Mouse (Mus musculus): Measurements from ENCODE around the gene Slco2a1.

Slco2a1 gene

GRCm38 (mm10) chr9:102988462-102988861 is at the start of gene Slco2a1:
Slco2a1 (plus strand) TSS chr9:102988712.
- DNase-seq (ENCODE audit: low read depth): no peak

DNA sequence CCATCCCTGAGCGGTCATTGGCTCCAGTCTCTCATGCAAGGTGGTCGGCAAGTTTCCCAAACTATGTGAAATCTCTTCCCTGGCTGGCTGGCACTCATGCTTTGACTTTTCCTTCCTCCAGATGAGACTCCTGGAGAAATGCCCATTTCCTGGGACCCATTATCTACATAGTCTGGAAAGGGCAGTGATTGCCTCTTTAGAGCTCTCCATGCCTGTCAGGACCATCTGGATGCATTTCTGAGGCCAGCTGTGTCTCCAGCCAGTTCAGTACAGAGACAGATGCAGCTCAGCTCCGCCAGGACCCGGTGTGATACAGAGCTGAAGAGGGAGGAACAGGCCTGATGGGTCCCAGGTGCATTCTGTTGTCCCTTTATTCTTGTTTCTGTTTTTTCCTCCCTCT is 46.3 kb upstream of the Slco2a1 start:
- DNase-seq (ENCODE audit: low read depth): no peak

DNA sequence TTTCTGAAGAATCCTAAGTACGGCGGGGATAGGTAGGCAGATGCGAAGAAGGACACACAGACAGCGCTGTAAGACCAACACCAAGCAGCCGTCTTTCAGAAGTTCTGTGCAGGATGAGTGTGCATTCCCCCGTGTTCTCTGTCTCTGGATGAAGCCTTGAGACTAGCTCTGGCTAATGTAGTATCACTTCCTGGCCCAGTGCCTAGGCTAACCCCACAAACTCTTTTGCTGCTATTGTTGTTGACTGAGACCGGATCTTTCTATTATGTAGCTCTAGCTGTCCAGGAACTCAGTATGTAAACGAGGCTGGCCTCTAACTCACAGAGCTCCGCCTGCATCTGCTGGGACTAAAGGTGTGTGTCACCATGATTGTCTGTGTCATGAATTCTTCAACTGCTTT is 43.6 kb upstream of the Slco2a1 start:
- DNase-seq (ENCODE audit: low read depth): no peak

DNA sequence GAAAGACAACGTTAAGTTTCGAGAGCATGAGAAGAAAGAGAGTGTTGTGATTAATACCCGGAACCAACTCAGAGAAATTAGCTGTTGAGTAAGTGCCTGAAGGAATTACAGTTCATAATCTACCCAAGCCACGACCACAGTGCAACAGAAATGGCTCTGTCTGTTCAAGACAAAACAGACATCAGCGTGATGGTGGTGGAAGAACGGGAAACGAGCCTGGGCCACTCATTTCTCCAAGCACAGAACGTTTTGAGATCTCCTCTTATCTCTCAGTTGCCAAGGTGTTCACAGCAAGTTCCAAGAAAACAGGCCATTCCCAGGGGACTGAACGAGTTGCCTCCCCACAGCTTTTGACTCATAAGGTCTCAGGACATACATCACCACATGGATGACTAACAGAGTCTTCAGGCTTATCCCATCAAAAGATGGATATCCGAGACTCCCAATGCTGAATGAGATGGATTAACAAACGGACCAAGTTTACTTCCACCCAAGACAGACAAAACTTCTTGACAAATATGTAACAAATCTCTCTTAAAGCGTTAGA is 42.0 kb upstream of the Slco2a1 start:
- no peak for DNase-seq (ENCODE audit: low read depth)

DNA sequence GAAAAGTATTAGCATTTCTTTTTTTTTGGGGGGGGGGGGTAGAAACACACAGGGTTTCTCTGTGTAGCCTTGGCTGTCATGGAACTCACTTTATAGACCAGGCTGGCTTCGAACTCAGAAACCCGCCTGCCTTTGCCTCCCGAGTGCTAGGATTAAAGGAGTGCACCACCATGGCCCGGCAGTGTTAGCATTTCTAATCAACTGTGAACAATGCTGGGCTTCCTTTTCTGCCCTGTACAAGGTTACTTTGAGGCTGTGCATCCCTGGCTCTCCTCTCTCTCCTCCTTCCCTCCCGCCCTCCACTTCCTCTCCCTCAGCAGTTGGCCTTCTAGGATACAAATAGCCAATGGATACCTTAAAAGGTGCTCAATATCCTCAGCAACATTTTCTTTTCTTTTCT is 39.8 kb upstream of the Slco2a1 start:
- DNase-seq (ENCODE audit: low read depth): no peak

- no peak for DNase-seq (ENCODE audit: low read depth)
These were observed 37.2 kb upstream of the Slco2a1 start for GRCm38 (mm10) chr9:102951091-102951994.

GRCm38 (mm10) chr9:102955866-102956265 is 32.6 kb upstream of the Slco2a1 start:
- no peak for DNase-seq (ENCODE audit: low read depth)

- DNase-seq (ENCODE audit: low read depth): no peak
These were observed 29.8 kb upstream of the Slco2a1 start for GRCm38 (mm10) chr9:102958703-102959102.

DNA sequence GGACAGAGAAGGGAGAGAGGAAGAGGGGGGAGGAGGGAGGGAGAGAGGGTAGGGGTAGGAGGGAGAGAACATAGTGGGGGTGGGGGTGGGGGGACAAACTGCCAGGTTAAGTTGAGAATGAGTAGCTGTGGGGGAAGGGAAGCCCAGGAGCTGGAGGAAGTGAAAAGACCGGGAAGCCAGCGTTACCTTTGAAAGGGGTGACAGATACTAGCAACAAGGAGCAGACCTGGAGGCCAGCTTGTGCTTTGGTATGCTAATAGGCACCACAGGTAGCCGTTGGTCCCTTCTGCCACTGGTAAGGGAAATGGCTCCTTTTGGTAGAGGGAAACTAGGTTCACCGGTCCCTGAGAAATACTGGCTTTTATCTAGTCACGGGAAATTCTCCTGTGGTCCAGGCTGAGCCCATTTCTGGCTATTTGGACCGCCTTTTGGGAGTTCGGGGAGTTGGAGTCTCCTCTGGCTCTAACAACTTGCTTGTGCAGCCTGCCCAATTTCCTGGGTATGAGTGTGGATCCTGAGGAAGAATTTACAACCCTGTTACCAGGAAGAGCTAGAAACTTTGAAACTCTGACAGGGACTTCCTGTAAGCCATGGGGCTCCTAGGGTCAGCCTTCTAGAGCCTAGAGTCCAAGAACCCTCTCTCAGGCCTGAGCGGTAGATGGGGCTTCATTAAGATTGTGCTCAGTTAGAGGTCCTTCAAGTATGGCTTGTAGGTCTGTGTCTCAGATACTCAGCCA is 27.0 kb upstream of the Slco2a1 start:
- DNase-seq (ENCODE audit: low read depth): no peak

GRCm38 (mm10) chr9:102962093-102962788 is 26.3 kb upstream of the Slco2a1 start:
- no peak for DNase-seq (ENCODE audit: low read depth)

DNA sequence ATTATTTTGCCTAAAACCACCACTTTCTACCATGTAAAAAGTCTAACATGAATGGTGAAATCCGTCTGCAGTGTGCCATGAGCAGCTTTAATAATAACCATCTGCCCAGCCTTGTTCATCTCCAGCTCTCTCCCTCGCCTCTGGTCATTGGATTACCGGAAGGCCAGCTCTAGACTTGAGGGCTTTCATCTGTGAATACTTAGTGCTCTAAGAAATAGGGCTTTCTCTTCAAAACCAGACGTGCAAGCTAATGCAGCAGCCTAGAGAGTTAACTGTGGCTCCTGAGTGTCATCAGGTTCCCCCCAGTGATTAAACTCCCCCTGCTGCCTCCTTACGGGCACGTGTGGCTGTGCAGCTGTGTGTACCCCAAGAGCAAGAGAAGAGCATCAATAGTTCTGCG is 25.2 kb upstream of the Slco2a1 start:
- no peak for DNase-seq (ENCODE audit: low read depth)

DNA sequence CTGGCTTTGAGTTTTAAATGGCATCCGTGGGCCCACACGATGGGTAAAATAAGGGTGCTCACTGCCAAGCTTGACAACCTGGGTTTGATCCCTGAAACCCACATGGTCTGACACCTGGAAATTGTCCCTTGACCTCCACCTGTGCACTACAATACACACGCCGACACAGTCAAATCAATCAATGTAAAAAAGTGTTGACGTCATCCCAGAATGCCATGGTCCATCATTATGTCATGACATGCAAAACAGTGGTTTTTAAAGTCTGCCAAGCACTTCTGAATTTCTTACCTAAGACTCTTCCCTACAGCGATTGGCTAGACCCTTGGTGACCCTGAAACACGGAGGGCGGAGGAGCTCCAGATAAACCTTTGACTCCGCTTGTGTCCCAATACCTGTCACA is 23.9 kb upstream of the Slco2a1 start:
- DNase-seq (ENCODE audit: low read depth): no peak

- no peak for DNase-seq (ENCODE audit: low read depth)
These were observed 16.0 kb upstream of the Slco2a1 start for GRCm38 (mm10) chr9:102972393-102973050.

DNA sequence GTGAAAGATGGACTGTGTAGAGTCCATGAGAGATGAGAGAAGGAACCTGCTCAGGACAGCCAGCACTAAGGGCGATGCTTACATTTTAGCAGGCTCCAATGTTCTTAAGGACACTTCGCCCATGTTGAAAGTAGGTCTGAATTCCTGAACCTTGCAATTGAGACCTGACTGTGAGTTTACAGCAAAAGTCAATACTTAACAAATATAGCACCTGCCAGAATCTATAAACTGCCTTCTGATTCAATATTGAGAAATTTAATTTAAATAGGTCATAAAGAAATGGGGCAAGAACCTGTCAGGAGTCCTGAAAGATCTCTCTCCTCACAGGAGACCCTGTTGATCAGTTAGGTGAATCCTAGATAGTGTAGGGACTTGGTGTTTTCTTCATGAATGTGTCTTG is 12.6 kb upstream of the Slco2a1 start:
- DNase-seq (ENCODE audit: low read depth): no peak

DNA sequence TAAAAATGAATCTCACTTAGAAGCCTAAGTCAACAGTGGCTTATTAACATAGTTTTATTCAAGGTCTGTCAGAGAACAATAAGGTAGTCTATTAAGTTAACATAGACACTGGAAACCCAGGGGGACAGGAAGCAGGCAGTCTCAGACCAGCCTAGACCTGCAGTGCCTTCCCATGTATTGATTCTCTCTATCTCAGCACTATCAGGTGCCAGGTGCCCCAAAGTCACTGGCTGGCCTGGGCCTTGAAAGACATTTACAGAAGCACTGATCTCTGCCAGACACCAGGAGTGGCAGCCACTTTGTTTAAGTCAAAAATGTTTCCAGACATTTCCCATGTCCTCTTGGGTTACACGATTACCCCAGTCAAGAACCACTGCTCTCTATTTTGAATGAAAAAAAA is 11.4 kb upstream of the Slco2a1 start:
- no peak for DNase-seq (ENCODE audit: low read depth)

DNA sequence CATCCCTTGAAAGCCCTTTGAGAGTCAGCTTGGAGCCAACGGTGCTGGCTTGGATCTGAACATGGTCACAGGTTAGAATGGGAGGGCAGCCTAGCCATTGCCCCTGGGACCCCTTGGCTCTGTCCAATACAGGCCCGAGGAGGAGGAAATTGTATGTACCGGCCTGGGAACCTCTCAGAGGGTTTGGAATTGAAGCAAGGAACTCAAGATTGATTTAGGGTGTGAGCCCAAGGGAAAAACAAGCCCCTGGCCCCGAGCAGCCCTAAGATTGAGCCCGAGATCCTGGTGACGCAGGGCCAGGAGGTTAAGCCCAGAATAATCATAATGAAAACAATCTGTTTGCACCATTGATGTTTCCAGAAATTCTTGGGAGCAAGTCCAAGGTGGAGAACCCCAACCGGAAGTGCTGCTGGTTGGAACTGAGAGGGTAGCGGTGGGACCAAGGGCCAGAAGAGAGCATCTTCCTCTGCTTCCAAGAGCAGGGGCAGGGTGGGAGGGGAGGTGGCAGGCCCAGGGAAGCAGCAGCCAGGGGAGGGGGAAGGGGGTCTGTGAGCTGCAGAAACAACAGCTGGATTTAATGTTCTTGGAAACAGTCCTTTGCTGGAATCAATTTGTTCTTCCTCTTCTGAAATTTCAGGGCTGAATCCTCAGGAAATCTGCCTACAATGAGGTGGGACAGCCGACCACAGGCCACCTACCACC is 10.6 kb upstream of the Slco2a1 start:
- no peak for DNase-seq (ENCODE audit: low read depth)

GRCm38 (mm10) chr9:102979011-102979700 is 9.4 kb upstream of the Slco2a1 start:
- no peak for DNase-seq (ENCODE audit: low read depth)

DNA sequence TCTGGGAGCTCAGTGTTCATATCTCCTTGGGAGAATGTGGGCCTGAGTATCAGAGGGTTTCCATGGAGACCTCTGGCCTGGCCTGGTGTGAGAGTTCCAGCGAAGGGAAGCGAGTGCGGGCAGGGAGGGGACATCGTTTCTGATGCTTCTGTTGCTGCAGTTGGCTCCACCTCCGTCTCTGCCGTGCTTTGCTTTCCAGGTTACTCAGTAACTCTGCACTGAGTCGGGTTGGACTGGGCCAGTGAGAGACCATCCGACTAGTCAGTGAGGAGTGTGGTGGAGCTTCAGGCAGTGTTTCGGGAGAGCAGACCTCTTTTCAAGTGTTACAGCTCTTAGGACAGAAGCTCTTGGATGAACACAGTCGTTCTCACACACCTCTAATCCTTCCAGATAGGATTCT is 8.6 kb upstream of the Slco2a1 start:
- DNase-seq (ENCODE audit: low read depth): no peak

DNA sequence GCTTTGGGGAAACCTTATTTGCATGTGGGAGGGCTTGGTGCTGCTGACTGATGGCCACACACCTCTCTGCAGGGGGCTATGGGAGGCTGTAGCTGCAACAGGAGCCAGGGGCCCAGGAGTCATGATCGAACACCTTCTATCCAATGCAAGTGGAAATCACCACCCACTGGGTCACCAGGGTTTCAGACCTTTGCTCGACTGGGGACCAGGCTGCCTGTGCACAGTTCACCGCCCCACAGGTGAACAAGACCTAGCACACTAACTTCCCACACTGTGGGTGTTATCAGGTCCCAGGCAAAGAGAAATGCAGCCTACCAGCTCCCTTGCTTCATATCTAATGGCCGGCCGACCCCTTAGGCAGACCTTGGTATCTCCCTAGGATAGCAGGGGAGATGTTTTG is 8.1 kb upstream of the Slco2a1 start:
- no peak for DNase-seq (ENCODE audit: low read depth)

GRCm38 (mm10) chr9:102981791-102982190 is 6.7 kb upstream of the Slco2a1 start:
- DNase-seq (ENCODE audit: low read depth): no peak

DNA sequence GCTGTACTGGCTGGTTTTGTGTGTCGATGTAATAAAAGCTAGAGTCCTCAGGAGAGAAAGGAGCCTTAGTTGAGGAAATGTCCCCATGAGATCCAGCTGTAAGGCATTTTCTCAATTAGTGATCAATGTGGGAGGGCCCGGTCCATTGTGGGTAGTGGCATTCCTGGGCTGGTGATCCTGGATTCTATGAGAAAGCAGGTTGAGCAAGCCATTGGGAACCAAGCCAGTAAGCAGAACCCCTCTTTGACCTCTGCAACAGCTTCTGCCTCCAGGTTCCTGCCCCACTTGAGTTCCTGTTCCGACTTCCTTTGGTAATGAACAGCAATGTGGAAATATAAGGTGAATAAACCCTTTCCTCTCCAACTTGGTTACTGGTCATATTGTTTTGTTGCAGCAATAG is 6.1 kb upstream of the Slco2a1 start:
- no peak for DNase-seq (ENCODE audit: low read depth)

Data from c-Kit-positive CD71-positive TER-119-negative erythroid progenitor cells, embryonic 14.5 days (primary cell).